Mouse (Mus musculus) left cerebral cortex, adult 6 months (tissue): ENCODE measurements around the gene Mkrn2os. TPM values are rescaled to one million over a fixed set of nuclear protein-coding genes. Genes with fewer than 3 reads are reported as not detected.

Source experiments
- long read RNA-seq, 2 experiments: library from polyadenylated mRNA; unstranded; transcript quantifications; one replicate each; pipeline ENCODE4 v2.0.0; 2019 to 2020
- polyA plus RNA-seq: library from polyadenylated mRNA; unstranded; fragments of <200 nt; fragmentation: Nextera tagmentation; gene quantifications from 2 replicates; pipeline ENCODE4 v1.2.3, GENCODE M21; 2021

The Mkrn2os gene
- polyA plus RNA-seq, result 0.14 and 0.18 TPM in 2 replicates
- long read RNA-seq, experiment 1, result 0 reads
- long read RNA-seq, experiment 2, result 0 reads

GRCm38 (mm10) chr6:115592458-115592857 lies at the start of gene Mkrn2os:
TSS of gene Mkrn2os (minus strand) at chr6:115592576.

GRCm38 (mm10) chr6:115601715-115602523 lies 9.5 kb upstream of the Mkrn2os start, which contains the start of gene Mkrn2:
TSS of gene Mkrn2 (plus strand) at chr6:115601902.

GRCm38 (mm10) chr6:115544442-115544970 lies 47.9 kb downstream of the Mkrn2os start, which contains the start of gene Tsen2:
TSS of gene Tsen2 (plus strand) at chr6:115544664.

Other genes starting within 250 kb of the Mkrn2os start
- 2.2 and 2.6 TPM in 2 replicates for gene Pparg, start 231.6 kb downstream of the Mkrn2os start, polyA plus RNA-seq
- 21.4 and 29.8 TPM in 2 replicates for gene Tsen2, start 47.9 kb downstream of the Mkrn2os start, polyA plus RNA-seq
- gene Mkrn2, start 9.3 kb upstream of the Mkrn2os start, polyA plus RNA-seq, result 18.6 and 26.0 TPM in 2 replicates
- 26.2 and 39.2 TPM in 2 replicates for gene Raf1, start 84.1 kb upstream of the Mkrn2os start, polyA plus RNA-seq
- gene Tmem40, start 169.8 kb upstream of the Mkrn2os start, polyA plus RNA-seq, result 2.5 and 2.8 TPM in 2 replicates
- gene Cand2, start 182.0 kb upstream of the Mkrn2os start, polyA plus RNA-seq, result 0.96 and 1.1 TPM in 2 replicates
- 2,500 and 2,570 TPM in 2 replicates for gene Rpl32, start 216.2 kb upstream of the Mkrn2os start, polyA plus RNA-seq
- gene Efcab12, start 245.8 kb upstream of the Mkrn2os start, polyA plus RNA-seq, result 0.85 and 1.1 TPM in 2 replicates